Mouse (Mus musculus) ES-Bruce4 (cell line): ENCODE results near the gene Zfp202. TPM values are rescaled to one million over a fixed set of nuclear protein-coding genes. Genes with fewer than 3 reads are reported as not detected.

Experiments used
- H3K27ac ChIP-seq: 2 replicates; pipeline ENCODE4 v1.5.1; 2012; ENCODE audit warnings: low read length, inconsistent platforms; ENCODE audit not compliant: insufficient read depth
- H3K27me3 ChIP-seq: 2 replicates; pipeline ENCODE4 v1.6.1; 2012; ENCODE audit warnings: mild to moderate bottlenecking, low read length, inconsistent platforms; ENCODE audit not compliant: control insufficient read depth, poor library complexity, insufficient read depth, severe bottlenecking
- H3K36me3 ChIP-seq: 2 replicates; pipeline ENCODE4 v1.6.1; 2012; ENCODE audit warnings: inconsistent platforms, mild to moderate bottlenecking, low read length, moderate library complexity; ENCODE audit not compliant: control insufficient read depth, poor library complexity, insufficient read depth, severe bottlenecking
- H3K4me1 ChIP-seq: one replicate; pipeline ENCODE4 v1.8.1; 2011; ENCODE audit warnings: low read length; ENCODE audit not compliant: control insufficient read depth, insufficient read depth
- H3K4me3 ChIP-seq: 2 replicates; pipeline ENCODE4 v1.5.1; 2011; ENCODE audit warnings: low read depth, mild to moderate bottlenecking, low read length
- H3K9ac ChIP-seq: 2 replicates; pipeline ENCODE4 v1.6.1; 2012; ENCODE audit warnings: low read depth, mild to moderate bottlenecking, inconsistent platforms; ENCODE audit not compliant: poor library complexity, severe bottlenecking
- H3K9me3 ChIP-seq: replicated peaks from 2 replicates; pipeline ENCODE4 v1.6.1; 2012; ENCODE audit warnings: mild to moderate bottlenecking, low read length, inconsistent platforms; ENCODE audit not compliant: control insufficient read depth, poor library complexity, insufficient read depth, severe bottlenecking
- CTCF ChIP-seq: IDR thresholded peaks from one replicate; pipeline ENCODE4 v1.8.1; 2011; ENCODE audit warnings: low read depth, low read length
- EP300 ChIP-seq: IDR thresholded peaks from 2 replicates; pipeline ENCODE4 v1.6.1; 2011; ENCODE audit warnings: low read depth, low read length; ENCODE audit not compliant: insufficient read depth
- POLR2A ChIP-seq: IDR thresholded peaks from one replicate; pipeline ENCODE4 v1.8.1; 2011; ENCODE audit warnings: low read length; ENCODE audit not compliant: insufficient read depth
- polyA plus RNA-seq: library from polyadenylated mRNA; stranded (reverse); fragments of >200 nt; gene quantifications from 2 replicates; pipeline ENCODE4 v1.2.4, GENCODE M21; 2011; ENCODE audit warnings: low read depth; ENCODE audit not compliant: missing spikeins, insufficient read depth, insufficient read length

Gene Zfp202
- polyA plus RNA-seq, 1 experiment, result 2.5 TPM

- peak overlapping the region; percentile 17 for H3K9ac ChIP-seq
- no peaks in the 10 kb centered on the region for H3K4me1 ChIP-seq
- H3K27me3 ChIP-seq, result no peaks in the 10 kb centered on the region
- no peaks in the 10 kb centered on the region for H3K36me3 ChIP-seq
- TF ChIP-seq POLR2A, result no peak
- no peak for TF ChIP-seq EP300
- TF ChIP-seq CTCF, result no peak
- peak overlapping the region; percentile 99 for H3K27ac ChIP-seq
- H3K4me3 ChIP-seq, result peak overlapping the region; percentile 60
- H3K9me3 ChIP-seq, result no peaks in the 10 kb centered on the region
Observed at GRCm38 (mm10) chr9:40241951-40242888, 50.1 kb downstream of the Zfp202 start.

DNA sequence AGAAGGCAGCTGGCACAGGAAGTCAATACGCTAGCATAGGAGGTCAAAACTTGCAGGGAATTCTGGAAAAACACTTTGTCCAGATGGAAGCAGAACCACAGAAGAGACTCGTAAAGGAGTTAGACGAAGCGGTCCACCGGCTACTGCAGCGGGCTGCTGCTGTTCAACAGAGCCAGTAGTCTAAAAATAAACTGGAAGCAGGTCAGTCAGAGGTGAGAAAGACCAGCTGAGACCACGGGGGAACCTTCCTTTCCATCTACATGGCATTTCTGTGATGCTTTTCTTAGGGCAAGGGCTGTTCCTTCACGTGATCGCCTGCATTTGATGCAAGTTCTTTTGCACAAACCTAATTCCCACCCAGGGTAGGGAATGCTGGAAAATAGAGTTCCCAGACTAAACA, 53.4 kb downstream of the Zfp202 start:
- no peak overlapping the region for H3K9ac ChIP-seq
- H3K27me3 ChIP-seq, result no peaks in the 10 kb centered on the region
- no peak for TF ChIP-seq EP300
- no peaks in the 10 kb centered on the region for H3K36me3 ChIP-seq
- H3K4me3 ChIP-seq, result no peak overlapping the region
- H3K4me1 ChIP-seq, result no peaks in the 10 kb centered on the region
- H3K9me3 ChIP-seq, result peaks cover 3% of the 10 kb centered on the region; the same call in 1 of the 2 replicates
- no peak overlapping the region for H3K27ac ChIP-seq

DNA sequence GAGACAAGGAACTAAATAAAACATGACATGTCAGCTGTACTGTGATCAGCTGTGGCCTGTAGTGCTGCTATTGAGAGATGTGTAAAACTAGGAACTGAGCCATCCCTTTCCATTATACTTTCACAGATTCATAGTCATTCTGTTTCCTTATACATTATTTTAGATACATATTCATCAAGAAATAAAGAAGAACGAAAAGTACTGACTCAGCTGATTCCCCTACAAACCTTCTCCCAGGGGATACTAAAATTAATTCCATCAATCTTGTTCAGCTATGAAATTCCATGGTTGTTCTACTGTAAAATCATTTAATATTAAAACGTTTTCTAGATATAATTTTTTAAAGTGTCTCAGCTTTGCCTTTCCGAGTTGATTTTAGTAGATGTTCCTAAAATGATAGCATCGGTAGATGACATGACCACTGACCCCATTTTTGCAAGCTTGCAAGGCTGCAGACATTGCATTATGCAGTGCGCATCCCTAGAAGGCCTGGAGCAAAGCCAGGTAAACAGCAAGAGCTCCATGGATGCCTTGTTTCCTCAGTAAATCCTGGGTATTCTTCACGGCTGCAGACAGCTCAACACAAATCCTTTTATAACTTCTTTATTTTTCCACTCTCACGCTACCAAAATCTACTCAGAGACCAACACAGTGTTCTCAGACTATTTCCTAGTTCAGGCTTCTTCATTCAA, 54.0 kb downstream of the Zfp202 start:
- Histone ChIP-seq H3K4me3 (no peak overlapping the region), H3K36me3 (no peaks in the 10 kb centered on the region), H3K9me3 (peaks cover 3% of the 10 kb centered on the region; the same call in 1 of the 2 replicates), H3K27me3 (no peaks in the 10 kb centered on the region), H3K27ac (no peak overlapping the region), H3K9ac (no peak overlapping the region), H3K4me1 (no peaks in the 10 kb centered on the region)
- TF ChIP-seq CTCF, result no peak
- no peak for TF ChIP-seq POLR2A
- TF ChIP-seq EP300, result no peak

- H3K36me3 ChIP-seq, result no peaks in the 10 kb centered on the region
- no peaks in the 10 kb centered on the region for H3K4me1 ChIP-seq
- no peak overlapping the region for H3K9ac ChIP-seq
- H3K9me3 ChIP-seq, result peaks cover 3% of the 10 kb centered on the region; the same call in 1 of the 2 replicates
- no peak overlapping the region for H3K4me3 ChIP-seq
- no peak for TF ChIP-seq EP300
- no peak for TF ChIP-seq POLR2A
- no peak for TF ChIP-seq CTCF
- H3K27me3 ChIP-seq, result no peaks in the 10 kb centered on the region
- H3K27ac ChIP-seq, result no peak overlapping the region
Observed at GRCm38 (mm10) chr9:40246702-40247101, 54.6 kb downstream of the Zfp202 start.

DNA sequence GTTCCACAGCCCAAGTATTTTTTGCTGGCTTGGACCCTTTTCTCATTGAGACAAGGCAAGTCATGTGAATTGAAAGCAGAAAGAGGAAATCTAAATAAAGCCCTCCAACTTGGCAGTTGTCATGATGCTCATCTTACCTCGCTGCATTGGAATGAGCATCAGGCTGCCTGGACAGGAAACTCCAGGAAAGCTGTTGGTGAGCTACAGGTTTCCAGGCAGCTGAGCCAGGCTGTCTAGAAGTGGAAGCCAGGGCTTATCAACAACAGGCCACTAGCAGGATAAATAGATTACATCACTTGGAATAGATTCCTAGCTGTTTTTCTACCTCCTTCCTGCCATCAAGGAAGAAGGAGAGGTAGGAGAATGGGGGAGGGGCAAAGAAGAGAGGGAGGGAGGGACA, 57.0 kb downstream of the Zfp202 start:
- Histone ChIP-seq H3K9ac (no peak overlapping the region), H3K36me3 (no peaks in the 10 kb centered on the region), H3K27me3 (no peaks in the 10 kb centered on the region), H3K4me3 (no peak overlapping the region), H3K27ac (no peak overlapping the region), H3K9me3 (peaks cover 5% of the 10 kb centered on the region; the same call in 1 of the 2 replicates), H3K4me1 (no peaks in the 10 kb centered on the region)
- TF ChIP-seq CTCF (no peak), POLR2A (no peak), EP300 (no peak)

GRCm38 (mm10) chr9:40252459-40252858, 60.3 kb downstream of the Zfp202 start:
- H3K27ac ChIP-seq, result no peak overlapping the region
- H3K9me3 ChIP-seq, result peaks cover 5% of the 10 kb centered on the region; the same call in 1 of the 2 replicates
- H3K9ac ChIP-seq, result no peak overlapping the region
- no peak for TF ChIP-seq EP300
- TF ChIP-seq CTCF, result no peak
- no peak for TF ChIP-seq POLR2A
- H3K36me3 ChIP-seq, result no peaks in the 10 kb centered on the region
- no peaks in the 10 kb centered on the region for H3K27me3 ChIP-seq
- no peak overlapping the region for H3K4me3 ChIP-seq
- no peaks in the 10 kb centered on the region for H3K4me1 ChIP-seq

Other genes with a start within 250 kb of the Zfp202 start
- gene Olfr975, start 240.3 kb upstream of the Zfp202 start, polyA plus RNA-seq, result 0.36 TPM in 1 of 2 replicates, not detected in the other
- 0.19 TPM in 1 of 2 replicates, not detected in the other for gene Olfr976, start 231.2 kb upstream of the Zfp202 start, polyA plus RNA-seq
- not detected in 2 replicates for gene Olfr978, start 200.2 kb upstream of the Zfp202 start, polyA plus RNA-seq
- gene Olfr979, start 188.9 kb upstream of the Zfp202 start, polyA plus RNA-seq, result not detected in 2 replicates
- not detected in 2 replicates for gene Olfr980, start 182.7 kb upstream of the Zfp202 start, polyA plus RNA-seq
- 0.15 TPM in 1 of 2 replicates, not detected in the other for gene Olfr981, start 170.9 kb upstream of the Zfp202 start, polyA plus RNA-seq
- gene Olfr982, start 118.5 kb upstream of the Zfp202 start, polyA plus RNA-seq, result not detected in 2 replicates
- gene Olfr983, start 98.7 kb upstream of the Zfp202 start, polyA plus RNA-seq, result 0.16 and 0.21 TPM in 2 replicates
- gene Olfr984, start 78.1 kb upstream of the Zfp202 start, polyA plus RNA-seq, result 0.42 and 0.43 TPM in 2 replicates
- 0.64 and 0.87 TPM in 2 replicates for gene Olfr985, start 62.1 kb upstream of the Zfp202 start, polyA plus RNA-seq
- gene Tmem225, start 44.2 kb upstream of the Zfp202 start, polyA plus RNA-seq, result not detected in 2 replicates
- not detected in 2 replicates for gene Olfr986, start 11.4 kb upstream of the Zfp202 start, polyA plus RNA-seq
- gene Scn3b, start 76.9 kb downstream of the Zfp202 start, polyA plus RNA-seq, result 7.2 and 9.9 TPM in 2 replicates